Mouse (Mus musculus): ENCODE data around the gene Bcorl1. TPM values are rescaled to one million over a fixed set of nuclear protein-coding genes. Genes with fewer than 3 reads are reported as not detected.

Gene Bcorl1
- 4.9 and 5.1 TPM in 2 replicates for polyA plus RNA-seq (2015; fragmentation: Nextera tagmentation; extraction: Ambion mirVana)

DNA sequence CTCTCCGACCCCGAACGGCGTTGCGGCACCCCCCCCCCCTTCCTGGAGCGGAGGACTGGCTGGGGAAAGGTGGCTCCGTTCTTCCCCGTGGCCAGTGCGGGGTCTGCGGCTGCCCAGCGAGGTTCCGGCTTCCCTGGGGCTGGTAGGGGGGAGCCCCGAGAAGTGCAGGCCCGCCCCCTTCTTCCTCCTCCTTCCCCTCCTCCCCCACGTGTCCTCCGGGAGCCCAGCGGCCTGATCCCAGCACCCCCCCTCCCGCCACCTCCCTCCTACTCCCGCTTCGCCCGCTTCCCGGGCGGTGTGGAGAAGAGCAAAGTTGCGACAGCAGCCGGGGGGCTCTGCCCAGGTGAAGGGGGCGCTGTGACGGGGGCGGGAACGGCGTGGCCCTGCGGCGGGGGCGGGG, at the start of gene Bcorl1:
Gene Bcorl1, plus strand, starts transcription at position 218 of the 400 bp plus-strand sequence.
- WGBS, result 10% methylated on average over 14 of the region's 33 CpGs
- Histone ChIP-seq H3K4me1 (replicated peaks) (0 out of 2 replicates have a peak, but pooled peaks cover 2% of the 10 kb centered on the region), H3K27ac (peak within 1 kb of the TSS; percentile 70), H3K36me3 (no peaks in the 10 kb centered on the region), H3K27me3 (replicated peaks) (no peaks in the 10 kb centered on the region), H3K9ac (peak within 1 kb of the TSS; percentile 48), H3K4me2 (replicated peaks) (peak within 1 kb of the TSS; percentile 81), H3K4me3 (replicated peaks) (peak within 1 kb of the TSS; percentile 52), H3K9me3 (no peaks in the 10 kb centered on the region)
- ATAC-seq, result peak; percentile 39

DNA sequence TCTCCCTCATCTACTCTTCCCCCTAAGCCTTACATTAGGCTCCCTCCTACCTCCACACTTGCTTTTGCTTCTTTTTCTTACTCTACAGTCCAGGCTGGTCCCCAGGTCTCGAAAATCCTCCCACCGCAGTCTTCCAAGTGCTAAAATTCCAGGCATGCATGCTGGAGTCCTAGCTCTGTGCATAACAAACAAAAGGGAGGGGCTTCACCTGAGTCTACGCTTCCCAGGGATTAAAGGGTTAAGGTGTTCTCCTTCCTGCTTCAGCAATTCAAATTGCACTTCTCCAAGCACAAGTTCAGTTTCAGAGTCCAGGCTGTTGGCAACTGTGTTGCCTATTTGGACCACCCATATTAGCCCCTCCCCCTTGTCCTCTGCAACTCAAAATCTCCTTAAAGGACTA, 49.7 kb upstream of the Bcorl1 start:
- H3K4me2 ChIP-seq (replicated peaks), result no peak overlapping the region
- WGBS, result 38% methylated on average over 3 of the region's 3 CpGs

DNA sequence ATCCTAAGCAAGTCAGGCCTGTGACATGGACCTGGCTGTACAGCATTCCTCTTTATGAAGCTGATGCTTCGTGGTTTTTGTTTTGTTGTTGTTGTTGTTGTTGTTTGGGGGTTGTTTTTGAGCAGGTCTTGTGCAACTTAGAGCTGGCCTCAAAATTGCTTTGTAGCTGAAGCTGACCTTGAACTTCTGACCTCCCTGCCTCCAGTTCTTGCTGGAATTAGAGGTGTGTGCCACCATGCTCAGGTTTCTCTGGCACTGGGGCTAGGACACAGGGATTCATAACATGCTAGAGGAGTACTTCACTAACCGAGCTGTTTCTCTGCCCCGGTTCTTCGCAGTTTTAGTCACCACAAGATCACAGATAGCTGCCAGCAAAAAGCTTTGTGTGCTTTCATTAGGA, 35.8 kb upstream of the Bcorl1 start:
- Histone ChIP-seq H3K4me2 (replicated peaks) (no peak overlapping the region), H3K4me1 (replicated peaks) (no peaks in the 10 kb centered on the region), H3K9me3 (no peaks in the 10 kb centered on the region), H3K4me3 (replicated peaks) (no peak overlapping the region), H3K9ac (no peak overlapping the region), H3K27ac (no peak overlapping the region), H3K36me3 (no peaks in the 10 kb centered on the region), H3K27me3 (replicated peaks) (no peaks in the 10 kb centered on the region)
- ATAC-seq, result no peak
- WGBS, result 85% methylated on average over 4 of the region's 4 CpGs

More for the DNA sequence above, 49.7 kb upstream of the Bcorl1 start:
- no peak overlapping the region for H3K4me3 ChIP-seq (replicated peaks)
- no peaks in the 10 kb centered on the region for H3K27me3 ChIP-seq (replicated peaks)
- H3K36me3 ChIP-seq, result no peaks in the 10 kb centered on the region
- no peaks in the 10 kb centered on the region for H3K4me1 ChIP-seq (replicated peaks)
- H3K9ac ChIP-seq, result no peak overlapping the region
- ATAC-seq, result no peak
- no peak overlapping the region for H3K27ac ChIP-seq
- no peaks in the 10 kb centered on the region for H3K9me3 ChIP-seq

DNA sequence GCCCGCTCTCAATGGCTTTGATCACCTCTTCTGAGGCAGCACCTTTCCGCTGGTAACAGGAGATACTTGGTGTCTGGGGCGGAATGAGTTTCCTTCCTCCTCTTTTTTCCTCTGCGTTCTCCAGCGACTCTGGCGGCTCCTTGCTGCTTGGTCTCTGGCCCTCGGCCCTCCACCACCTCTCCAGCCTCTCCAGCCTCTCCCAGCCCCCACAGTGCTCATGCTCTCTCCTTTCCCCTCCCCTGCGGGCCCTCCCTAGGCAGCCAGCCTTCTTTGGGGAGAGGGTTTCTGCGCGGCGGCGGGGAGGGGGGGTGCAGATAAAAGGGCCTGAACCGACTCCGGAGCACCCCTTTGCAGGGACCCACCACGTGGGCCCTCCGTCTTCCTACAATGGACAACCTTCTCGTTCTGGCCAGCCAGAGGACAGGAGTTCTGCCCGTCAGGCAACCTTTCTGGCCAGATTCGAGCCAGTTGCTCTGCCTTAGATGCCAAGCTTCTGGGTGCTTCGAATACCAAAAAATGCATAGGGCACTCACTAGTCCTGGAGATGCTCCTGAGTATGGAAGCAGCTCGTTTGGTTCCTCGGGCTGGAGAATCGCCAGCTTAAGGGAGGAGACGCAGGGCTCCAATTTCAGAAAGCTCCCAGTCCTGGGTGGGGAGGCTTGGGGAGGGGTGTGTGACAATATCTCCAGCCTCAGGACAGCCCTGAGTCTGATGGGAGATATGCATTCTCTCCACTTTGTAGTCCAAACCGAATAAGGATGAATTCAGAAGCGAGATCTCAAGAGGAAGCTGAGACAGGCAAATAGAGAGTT, 30.2 kb upstream of the Bcorl1 start:
- H3K9ac ChIP-seq, result no peak overlapping the region
- 29% methylated on average over 25 of the region's 26 CpGs for WGBS
- H3K4me2 ChIP-seq (replicated peaks), result peak overlapping the region; percentile 54
- H3K4me1 ChIP-seq (replicated peaks), result no peaks in the 10 kb centered on the region
- ATAC-seq, result no peak
- H3K9me3 ChIP-seq, result no peaks in the 10 kb centered on the region
- no peak overlapping the region for H3K27ac ChIP-seq
- no peaks in the 10 kb centered on the region for H3K27me3 ChIP-seq (replicated peaks)
- peak overlapping the region; percentile 20 for H3K4me3 ChIP-seq (replicated peaks)
- H3K36me3 ChIP-seq, result no peaks in the 10 kb centered on the region

DNA sequence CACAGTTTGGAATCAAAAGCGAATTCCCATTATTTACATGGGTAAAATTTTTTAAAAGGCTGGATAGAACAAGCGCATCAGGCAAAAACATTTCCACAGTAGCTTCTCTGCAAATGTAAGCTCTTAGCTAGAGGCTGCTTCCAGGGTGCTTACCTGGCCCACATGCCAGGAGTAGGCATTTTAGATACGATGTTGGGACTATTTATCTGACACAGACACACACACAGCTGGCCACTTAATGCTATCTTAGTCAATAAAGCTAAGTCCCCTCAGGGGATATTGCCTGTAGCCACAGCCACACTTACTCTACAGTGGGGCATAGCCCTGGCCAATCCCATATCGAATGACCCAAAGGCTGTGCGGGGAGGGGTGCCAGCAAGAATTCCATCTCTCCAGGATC, 29.4 kb upstream of the Bcorl1 start:
- Histone ChIP-seq H3K9ac (no peak overlapping the region), H3K36me3 (no peaks in the 10 kb centered on the region), H3K9me3 (no peaks in the 10 kb centered on the region), H3K4me3 (replicated peaks) (no peak overlapping the region), H3K4me1 (replicated peaks) (no peaks in the 10 kb centered on the region), H3K27ac (no peak overlapping the region), H3K4me2 (replicated peaks) (no peak overlapping the region), H3K27me3 (replicated peaks) (no peaks in the 10 kb centered on the region)
- 85% methylated on average over 5 of the region's 5 CpGs for WGBS
- ATAC-seq, result no peak

DNA sequence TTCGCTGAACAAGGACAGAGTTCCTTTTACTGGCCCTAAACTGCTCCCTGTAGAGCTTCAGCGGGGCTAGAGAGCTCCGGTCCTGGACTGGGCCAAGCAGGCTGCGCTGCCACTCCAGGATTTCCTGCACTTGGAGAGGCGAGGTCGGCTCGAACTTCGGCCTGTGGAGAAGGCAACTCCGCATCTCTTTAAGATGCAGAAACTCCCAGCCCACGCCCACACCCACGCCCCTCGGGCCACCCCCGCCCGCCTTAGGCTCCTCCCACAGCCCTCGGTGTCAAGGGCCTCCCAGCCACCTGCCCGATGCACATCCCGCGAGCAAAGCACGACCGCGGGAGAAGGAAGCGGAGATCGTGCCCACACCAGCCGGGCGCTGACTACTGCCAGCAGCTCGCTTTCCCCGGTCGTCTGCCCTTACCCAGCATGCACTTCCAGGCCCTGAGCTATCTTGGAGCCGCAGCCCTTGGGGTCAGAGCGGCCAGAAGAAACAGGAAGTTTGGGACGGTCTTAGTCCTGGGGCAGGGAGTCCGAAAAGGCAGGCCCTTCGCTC, 26.6 kb upstream of the Bcorl1 start:
- peak; percentile 91 for ATAC-seq
- 0 out of 2 replicates have a peak overlapping the region, but pooled peaks have one; percentile 51 for H3K27ac ChIP-seq
- H3K9ac ChIP-seq, result peak overlapping the region; percentile 42
- H3K4me2 ChIP-seq (replicated peaks), result peak overlapping the region; percentile 66
- H3K4me1 ChIP-seq (replicated peaks), result no peaks in the 10 kb centered on the region
- H3K27me3 ChIP-seq (replicated peaks), result no peaks in the 10 kb centered on the region
- peak overlapping the region; percentile 38 for H3K4me3 ChIP-seq (replicated peaks)
- H3K36me3 ChIP-seq, result no peaks in the 10 kb centered on the region
- 9% methylated on average over 33 of the region's 33 CpGs for WGBS
- no peaks in the 10 kb centered on the region for H3K9me3 ChIP-seq

DNA sequence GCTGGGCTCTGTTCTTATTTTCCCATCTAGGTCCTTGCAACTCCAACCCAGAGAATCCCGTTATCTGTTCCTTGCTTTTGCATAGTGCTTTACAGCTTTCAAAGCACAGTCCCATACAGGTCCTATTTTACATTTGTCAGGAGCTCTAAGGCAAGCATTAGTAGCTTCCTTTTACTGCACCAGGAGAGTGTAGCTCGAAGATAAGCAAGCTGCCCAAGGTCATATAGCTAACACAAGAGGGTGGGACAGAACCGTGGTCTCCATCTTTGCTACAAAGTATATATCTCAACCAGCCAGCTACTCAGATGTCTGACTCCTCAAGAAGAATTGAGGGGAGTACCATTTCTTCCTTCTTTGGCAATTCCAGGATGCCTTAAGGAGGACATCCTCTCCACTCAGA, 23.7 kb upstream of the Bcorl1 start:
- no peak overlapping the region for H3K9ac ChIP-seq
- no peaks in the 10 kb centered on the region for H3K4me1 ChIP-seq (replicated peaks)
- no peak overlapping the region for H3K27ac ChIP-seq
- H3K4me3 ChIP-seq (replicated peaks), result no peak overlapping the region
- ATAC-seq, result no peak
- WGBS, result 39% methylated on average over 3 of the region's 3 CpGs
- no peak overlapping the region for H3K4me2 ChIP-seq (replicated peaks)
- H3K27me3 ChIP-seq (replicated peaks), result no peaks in the 10 kb centered on the region
- no peaks in the 10 kb centered on the region for H3K9me3 ChIP-seq
- no peaks in the 10 kb centered on the region for H3K36me3 ChIP-seq

DNA sequence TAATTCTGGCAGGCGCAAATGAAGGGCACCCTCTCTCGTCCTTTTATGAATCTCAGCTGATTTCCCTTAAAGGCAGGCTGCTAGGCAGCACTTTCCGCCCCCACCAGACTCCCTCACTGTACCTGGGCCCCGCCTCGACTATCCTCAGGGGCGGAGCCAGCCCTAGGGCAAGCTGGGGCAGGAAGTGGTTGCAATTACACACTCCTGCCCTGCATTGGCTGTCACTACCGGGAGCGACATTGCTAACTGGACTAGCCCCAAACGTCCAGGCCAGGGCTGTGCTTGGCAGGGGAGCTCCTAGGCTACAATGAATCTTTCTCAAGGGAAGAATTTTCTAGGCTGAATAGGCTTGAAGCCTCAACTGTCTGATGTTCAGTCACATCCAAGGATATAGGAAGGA, 23.0 kb upstream of the Bcorl1 start:
- no peaks in the 10 kb centered on the region for H3K4me1 ChIP-seq (replicated peaks)
- H3K4me2 ChIP-seq (replicated peaks), result peak overlapping the region; percentile 17; the same call in 1 of the 2 replicates
- no peaks in the 10 kb centered on the region for H3K36me3 ChIP-seq
- no peak overlapping the region for H3K27ac ChIP-seq
- H3K27me3 ChIP-seq (replicated peaks), result no peaks in the 10 kb centered on the region
- no peak overlapping the region for H3K4me3 ChIP-seq (replicated peaks)
- 28% methylated on average over 9 of the region's 9 CpGs for WGBS
- peak; percentile 70 for ATAC-seq
- no peaks in the 10 kb centered on the region for H3K9me3 ChIP-seq
- no peak overlapping the region for H3K9ac ChIP-seq

DNA sequence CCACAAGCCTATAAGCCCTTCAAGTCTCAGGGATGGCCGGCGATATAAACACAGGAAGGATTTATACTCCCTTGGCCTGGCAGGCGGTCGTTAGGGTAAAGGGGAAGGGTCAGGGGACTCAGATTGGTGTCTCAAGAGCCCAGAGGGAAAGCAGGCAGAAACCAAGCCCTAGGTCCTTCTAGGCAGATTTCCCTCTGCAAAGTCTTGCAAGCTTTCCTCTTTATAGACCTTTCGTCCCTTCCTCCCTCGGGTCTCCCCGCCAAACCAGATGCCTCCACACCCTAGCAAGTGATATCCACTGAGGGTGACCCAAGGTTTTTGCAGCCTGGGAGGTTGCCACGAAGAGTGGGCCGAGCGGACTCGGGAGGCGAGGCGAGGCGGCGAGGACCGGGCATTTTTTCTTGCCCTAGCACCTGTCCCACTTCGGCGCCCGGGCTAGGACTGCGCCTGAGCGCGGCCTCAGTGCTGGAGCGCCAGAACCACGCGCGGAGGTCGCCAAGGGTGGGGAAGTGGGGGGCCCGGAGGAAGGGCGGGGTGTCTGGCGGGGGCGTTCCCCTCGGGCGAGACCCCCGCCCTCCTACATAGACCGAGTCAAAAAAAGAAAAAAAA, 613 bp upstream of the Bcorl1 start:
- Histone ChIP-seq H3K4me2 (replicated peaks) (peak overlapping the region; percentile 81), H3K9me3 (no peaks in the 10 kb centered on the region), H3K4me3 (replicated peaks) (peak overlapping the region; percentile 52), H3K27ac (no peak overlapping the region), H3K27me3 (replicated peaks) (no peaks in the 10 kb centered on the region), H3K4me1 (replicated peaks) (no peaks in the 10 kb centered on the region), H3K9ac (peak overlapping the region; percentile 48), H3K36me3 (no peaks in the 10 kb centered on the region)
- 16% methylated on average over 34 of the region's 35 CpGs for WGBS
- ATAC-seq, result no peak

DNA sequence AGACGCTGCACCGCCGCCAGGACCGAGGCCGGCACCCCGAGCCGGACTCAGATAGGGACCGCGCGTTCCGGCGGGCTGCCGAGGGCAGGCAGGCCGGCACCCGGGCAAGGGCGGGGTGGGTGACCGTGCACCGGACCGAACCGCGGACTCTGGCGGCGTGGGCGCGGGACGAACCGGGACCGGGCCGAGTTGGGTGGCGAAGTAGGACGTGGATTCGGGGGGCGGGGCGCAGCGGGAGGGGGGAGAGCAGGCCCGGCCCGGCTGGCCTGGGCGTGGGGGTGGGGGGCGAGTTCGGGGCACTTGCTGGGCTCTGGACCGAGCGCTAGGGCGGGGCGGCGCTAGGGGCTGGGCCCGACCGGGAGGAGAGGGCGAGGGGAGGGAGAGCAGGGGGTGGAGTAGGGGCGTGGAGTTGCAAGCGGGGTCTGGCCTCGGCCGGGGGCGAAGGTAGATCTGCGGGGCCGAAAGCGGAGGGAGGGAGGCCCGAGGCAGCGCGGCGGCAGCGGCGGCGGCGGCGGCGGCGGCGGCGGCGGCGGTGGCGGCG, 533 bp downstream of the Bcorl1 start:
- H3K36me3 ChIP-seq, result no peaks in the 10 kb centered on the region
- peak overlapping the region; percentile 52 for H3K4me3 ChIP-seq (replicated peaks)
- peak overlapping the region; percentile 70 for H3K27ac ChIP-seq
- ATAC-seq, result peak; percentile 67
- no peaks in the 10 kb centered on the region for H3K9me3 ChIP-seq
- peak overlapping the region; percentile 81 for H3K4me2 ChIP-seq (replicated peaks)
- no peaks in the 10 kb centered on the region for H3K27me3 ChIP-seq (replicated peaks)
- 15% methylated on average over 41 of the region's 73 CpGs for WGBS
- peak overlapping the region; percentile 48 for H3K9ac ChIP-seq
- 0 out of 2 replicates have a peak, but pooled peaks cover 2% of the 10 kb centered on the region for H3K4me1 ChIP-seq (replicated peaks)

DNA sequence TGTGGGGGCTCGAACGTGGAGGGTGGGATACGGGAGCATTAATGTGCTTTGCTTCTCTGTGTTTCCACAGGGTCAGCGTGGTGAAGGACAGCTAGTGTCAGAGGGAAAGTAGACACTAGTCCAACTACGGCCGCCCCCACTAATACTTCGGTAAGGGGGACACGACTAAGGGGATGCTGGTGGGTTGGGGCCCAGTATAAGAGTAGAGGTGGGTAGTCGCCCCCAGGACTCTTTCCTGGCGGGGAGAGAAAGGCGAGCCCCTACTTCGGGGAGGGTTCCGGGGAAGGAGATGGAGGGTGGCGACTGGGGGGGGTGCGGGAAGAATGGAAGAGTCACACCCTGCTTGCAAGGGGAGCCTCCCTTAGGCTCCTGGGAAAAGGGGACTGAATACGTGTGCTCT, 1.6 kb downstream of the Bcorl1 start:
- no peak overlapping the region for H3K27ac ChIP-seq
- 0 out of 2 replicates have a peak, but pooled peaks cover 2% of the 10 kb centered on the region for H3K4me1 ChIP-seq (replicated peaks)
- peak overlapping the region; percentile 48 for H3K9ac ChIP-seq
- 17% methylated on average over 16 of the region's 16 CpGs for WGBS
- no peaks in the 10 kb centered on the region for H3K9me3 ChIP-seq
- H3K4me3 ChIP-seq (replicated peaks), result peak overlapping the region; percentile 52
- ATAC-seq, result peak; percentile 15
- H3K4me2 ChIP-seq (replicated peaks), result peak overlapping the region; percentile 81
- H3K36me3 ChIP-seq, result no peaks in the 10 kb centered on the region
- no peaks in the 10 kb centered on the region for H3K27me3 ChIP-seq (replicated peaks)

DNA sequence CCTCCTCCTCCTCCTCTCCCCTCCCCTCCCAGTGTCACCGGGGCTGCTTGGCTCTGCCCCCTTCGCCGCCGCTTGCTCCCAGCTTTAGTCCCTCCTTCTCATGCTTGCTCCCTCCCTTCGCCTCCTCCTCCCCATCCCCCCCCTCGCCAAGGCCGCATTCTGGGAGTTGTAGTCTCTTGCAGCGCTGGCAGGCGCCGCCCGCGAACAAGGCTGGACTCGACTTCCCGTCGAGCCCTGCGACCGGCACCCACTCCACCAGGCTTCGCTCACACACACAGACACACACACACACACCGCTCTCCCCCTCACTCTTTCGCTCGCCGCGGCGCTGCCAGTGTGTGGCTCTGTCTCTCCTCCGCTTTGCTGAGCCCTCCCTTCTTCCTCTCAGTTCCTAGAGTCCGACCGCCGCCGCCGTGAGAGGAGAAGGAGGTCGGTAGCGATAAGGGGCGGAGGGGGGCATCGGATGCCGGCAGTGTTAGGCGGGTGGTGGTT, 2.3 kb downstream of the Bcorl1 start:
- Histone ChIP-seq H3K4me2 (replicated peaks) (peak overlapping the region; percentile 81), H3K4me3 (replicated peaks) (peak overlapping the region; percentile 52), H3K27ac (peak overlapping the region; percentile 32; the same call in 1 of the 2 replicates), H3K27me3 (replicated peaks) (no peaks in the 10 kb centered on the region), H3K9ac (peak overlapping the region; percentile 50), H3K4me1 (replicated peaks) (0 out of 2 replicates have a peak, but pooled peaks cover 2% of the 10 kb centered on the region), H3K9me3 (no peaks in the 10 kb centered on the region), H3K36me3 (no peaks in the 10 kb centered on the region)
- WGBS, result 7% methylated on average over 34 of the region's 36 CpGs
- ATAC-seq, result peak; percentile 87

All from intestine, embryonic 15.5 days (tissue).